In the genomic region with DNA sequence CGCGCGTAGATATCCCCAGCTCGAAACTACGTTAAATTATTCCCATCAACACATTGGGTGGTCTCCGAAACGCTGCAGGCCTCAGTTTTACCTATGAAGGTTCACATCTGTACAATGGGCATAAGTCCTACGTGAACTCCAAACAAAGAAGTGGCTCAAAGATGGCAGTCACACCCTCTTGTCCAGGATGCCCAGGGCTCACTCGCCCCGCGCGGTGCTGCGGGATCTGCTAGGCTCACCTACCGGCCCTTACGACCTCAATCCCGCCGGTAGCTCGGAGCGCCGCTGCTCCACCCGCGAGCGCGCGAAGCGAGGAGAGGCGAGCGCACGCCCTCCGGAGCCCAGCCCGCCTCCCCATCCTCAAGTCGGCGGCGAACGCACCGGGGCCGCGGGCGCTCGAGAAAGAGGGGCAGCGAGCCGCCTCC, we compare ENCODE assay signal across 8 mouse cellular contexts. TPM values are rescaled to one million over a fixed set of nuclear protein-coding genes. Genes with fewer than 3 reads are reported as not detected.
DNase-seq lines count a peak whose midpoint lies in the region; ATAC-seq lines count a peak whose summit lies in the region.

No protein-coding gene starts in this region.

- no peaks in the 10 kb centered on the region for H3K9me3 ChIP-seq in megakaryocyte, embryonic 14.5 days

- H3K4me1 ChIP-seq in megakaryocyte, embryonic 14.5 days, result peaks cover 50% of the 10 kb centered on the region

- intact Hi-C loops in heart, postnatal 25 days (cut with DNase I), result loop anchor here (2.0 kb wide), 1 partner anchor 19 kb away; no protein-coding TSS in a partner anchor

- peaks cover 16% of the 10 kb centered on the region for H3K36me3 ChIP-seq in megakaryocyte, embryonic 14.5 days (replicated peaks; ENCODE audit: low read length)

- DNase-seq in frontal cortex, postnatal 14 days (ENCODE audit: low spot score in 2 of 2), result no peak
- peak; percentile 52 for DNase-seq in 3T3-L1 (ENCODE audit: low read depth, low spot score)
- DNase-seq in embryo, embryonic 10 days (ENCODE audit: low spot score), result peak; percentile 83
- DNase-seq in heart, postnatal 25 days (ENCODE audit: low spot score), result peak; percentile 2
- no peak for DNase-seq in adrenal gland, postnatal 25 days
- DNase-seq in ovary, postnatal 10 days (ENCODE audit: low spot score), result no peak

- peaks cover 30% of the 10 kb centered on the region for H3K27me3 ChIP-seq in megakaryocyte, embryonic 14.5 days (replicated peaks)

- H3K4me3 ChIP-seq in megakaryocyte, embryonic 14.5 days (replicated peaks), result peak overlapping the region; percentile 92

- peak; percentile 62 for ATAC-seq in frontal cortex, adult (ENCODE audit: low TSS enrichment)

RNA-seq across cellular contexts. Expression of a gene that starts 0.4 kb away (rescaled TPM):
- 1 to 10 TPM; 2.5 to 2.7 TPM for total RNA-seq in heart, postnatal 25 days (2021)
- polyA plus RNA-seq in megakaryocyte, embryonic 14.5 days (2012; ENCODE audit: insufficient read depth, low replicate concordance), result 0.35 TPM in 1 of 2 replicates, not detected in the other
- 12.6 and 14.0 TPM in 2 replicates for total RNA-seq in adrenal gland, postnatal 25 days (2021)

RNA-seq across cellular contexts. Expression of a gene that starts 39.6 kb away (rescaled TPM):
- total RNA-seq in heart, postnatal 25 days (2021), result 10 to 100 TPM; 15.3 to 16.0 TPM
- 28.7 and 32.9 TPM in 2 replicates for polyA plus RNA-seq in megakaryocyte, embryonic 14.5 days (2012; ENCODE audit: insufficient read depth, low replicate concordance)
- 42.7 and 48.5 TPM in 2 replicates for total RNA-seq in adrenal gland, postnatal 25 days (2021)

RNA-seq across cellular contexts. Expression of a gene that starts 39.8 kb away (rescaled TPM):
- total RNA-seq in heart, postnatal 25 days (2021), result 1 to 10 TPM; 4.1 to 7.0 TPM
- polyA plus RNA-seq in megakaryocyte, embryonic 14.5 days (2012; ENCODE audit: insufficient read depth, low replicate concordance), result 0.10 TPM in 1 of 2 replicates, not detected in the other
- 17.3 and 25.4 TPM in 2 replicates for total RNA-seq in adrenal gland, postnatal 25 days (2021)

Comparison
In these comparisons a context has a peak if more than half of its experiments do, and no peak if none do; other contexts are left out.
1. DNase-seq: peak in 3T3-L1 (single experiment), embryo, embryonic 10 days (single experiment) and heart, postnatal 25 days (single experiment); none in frontal cortex, postnatal 14 days (0 of 2), adrenal gland, postnatal 25 days (single experiment) and ovary, postnatal 10 days (single experiment).